Mouse (Mus musculus) heart, postnatal 14 days (tissue): ENCODE results near the gene Tmem200a. TPM values are rescaled to one million over a fixed set of nuclear protein-coding genes. Genes with fewer than 3 reads are reported as not detected.
"Not testable (repeated sequence)": the region's sequence is repeated elsewhere in the genome, so short reads cannot be mapped to it uniquely, and the experiment has no call there.

Experiments used
- DNase-seq, 2 experiments: peaks; one replicate each; pipeline ENCODE4 v3.0.0; 2021 to 2022
- intact Hi-C: fragments of 180-260 bp; cut with DNase I; formaldehyde crosslinking; loops from one replicate; pipeline ENCODE4 v1.15.1; 2025
- total RNA-seq, 2 experiments: library from RNA; stranded (reverse); gene quantifications; 2 replicates each; pipeline ENCODE4 v1.2.3; 2021

Tmem200a gene
- total RNA-seq, 2 experiments from 2014 or later, result 0.10 to 0.20 TPM

GRCm38 (mm10) chr10:25908027-25909012 lies 170.5 kb downstream of the Tmem200a start:
- no peak for DNase-seq
- intact Hi-C loops, result no loop called here

GRCm38 (mm10) chr10:25894126-25894525 lies 184.7 kb downstream of the Tmem200a start:
- intact Hi-C loops, DNase-seq: not testable (repeated sequence)

- intact Hi-C loops, result no loop called here
- DNase-seq, result no peak
These were observed 191.6 kb downstream of the Tmem200a start for GRCm38 (mm10) chr10:25887225-25887624.

GRCm38 (mm10) chr10:25884512-25884911 lies 194.3 kb downstream of the Tmem200a start:
- DNase-seq, result no peak
- intact Hi-C loops, result no loop called here

- DNase-seq, result no peak
- intact Hi-C loops, result no loop called here
These were observed 201.1 kb downstream of the Tmem200a start for GRCm38 (mm10) chr10:25877731-25878130.

GRCm38 (mm10) chr10:25876809-25877208 lies 202.0 kb downstream of the Tmem200a start:
- DNase-seq, result no peak
- intact Hi-C loops, result no loop called here

- DNase-seq, result no peak
- intact Hi-C loops, result no loop called here
These were observed 210.1 kb downstream of the Tmem200a start for GRCm38 (mm10) chr10:25868739-25869138.

Other genes with a start within 250 kb of the Tmem200a start
- gene Gm9767, start 797 bp downstream of the Tmem200a start, total RNA-seq, result not detected
- gene Samd3, start 150.7 kb upstream of the Tmem200a start, total RNA-seq, result not detected